Mouse (Mus musculus) heart, adult 2 months (tissue): ENCODE data around the gene 4930451I11Rik. TPM values are rescaled to one million over a fixed set of nuclear protein-coding genes. Genes with fewer than 3 reads are reported as not detected.

Source experiments
- DNase-seq, 2 experiments: peaks; one replicate each; pipeline ENCODE4 v3.0.0; 2021
- H3K27ac ChIP-seq: fragments of 200-600 bp; 2 replicates; pipeline ENCODE4 v1.8.1; 2022
- H3K27me3 ChIP-seq: fragments of 200-500 bp; 2 replicates; pipeline ENCODE4 v1.6.1; 2012; ENCODE audit warnings: mild to moderate bottlenecking, low read length, inconsistent platforms, mixed read lengths; ENCODE audit not compliant: control insufficient read depth, insufficient read depth
- H3K36me3 ChIP-seq: fragments of 200-500 bp; 2 replicates; pipeline ENCODE4 v1.6.1; 2012; ENCODE audit warnings: low read length, inconsistent platforms; ENCODE audit not compliant: control insufficient read depth, insufficient read depth
- H3K4me1 ChIP-seq: fragments of 200-500 bp; 2 replicates; pipeline ENCODE4 v1.6.1; 2011; ENCODE audit warnings: low read length; ENCODE audit not compliant: control insufficient read depth, insufficient read depth
- H3K4me3 ChIP-seq: fragments of 200-600 bp; 2 replicates; pipeline ENCODE4 v1.8.1; 2022
- H3K79me2 ChIP-seq: fragments of 200-500 bp; replicated peaks from 2 replicates; pipeline ENCODE4 v1.6.1; 2012; ENCODE audit warnings: mild to moderate bottlenecking, inconsistent platforms, low read length, moderate library complexity, mixed read lengths; ENCODE audit not compliant: control insufficient read depth, insufficient read depth
- H3K9ac ChIP-seq: fragments of 200-500 bp; 2 replicates; pipeline ENCODE4 v1.6.1; 2012; ENCODE audit warnings: low read depth, mild to moderate bottlenecking, control low read depth, inconsistent platforms, low read length, mixed read lengths
- CTCF ChIP-seq: fragments of 200-600 bp; IDR thresholded peaks from 2 replicates; pipeline ENCODE4 v1.8.1; 2022; ENCODE audit warnings: antibody characterized with exemption, mild to moderate bottlenecking, moderate library complexity
- EP300 ChIP-seq: fragments of 200-500 bp; IDR thresholded peaks from 2 replicates; pipeline ENCODE4 v1.6.1; 2011; ENCODE audit warnings: low read depth, low read length, control low read depth; ENCODE audit not compliant: insufficient read depth
- POLR2A ChIP-seq: fragments of 200-500 bp; IDR thresholded peaks from 2 replicates; pipeline ENCODE4 v1.6.1; 2011; ENCODE audit warnings: mild to moderate bottlenecking, low read depth, low read length, control low read depth; ENCODE audit not compliant: insufficient read depth
- WGBS: fragments of 180-500 bp; shearing (Covaris S2); methylation state at CpG from one replicate; pipeline ENCODE4 v1.1.7; 2018; 5-methylcytosine and 5-hydroxymethylcytosine counted together
- intact Hi-C: fragments of 180-260 bp; cut with DNase I; formaldehyde crosslinking; loops from one replicate; pipeline ENCODE4 v1.15.1; 2025
- polyA plus RNA-seq: library from polyadenylated mRNA; depleted of rRNA; stranded (reverse); fragments of >200 nt; gene quantifications from 2 replicates; pipeline ENCODE4 v1.2.3, GENCODE M21; 2012
- total RNA-seq, 2 experiments: library from RNA; stranded (reverse); gene quantifications; 2 replicates each; pipeline ENCODE4 v1.2.3; 2021

4930451I11Rik gene
- total and polyA plus RNA-seq, 3 experiments = not detected

DNA sequence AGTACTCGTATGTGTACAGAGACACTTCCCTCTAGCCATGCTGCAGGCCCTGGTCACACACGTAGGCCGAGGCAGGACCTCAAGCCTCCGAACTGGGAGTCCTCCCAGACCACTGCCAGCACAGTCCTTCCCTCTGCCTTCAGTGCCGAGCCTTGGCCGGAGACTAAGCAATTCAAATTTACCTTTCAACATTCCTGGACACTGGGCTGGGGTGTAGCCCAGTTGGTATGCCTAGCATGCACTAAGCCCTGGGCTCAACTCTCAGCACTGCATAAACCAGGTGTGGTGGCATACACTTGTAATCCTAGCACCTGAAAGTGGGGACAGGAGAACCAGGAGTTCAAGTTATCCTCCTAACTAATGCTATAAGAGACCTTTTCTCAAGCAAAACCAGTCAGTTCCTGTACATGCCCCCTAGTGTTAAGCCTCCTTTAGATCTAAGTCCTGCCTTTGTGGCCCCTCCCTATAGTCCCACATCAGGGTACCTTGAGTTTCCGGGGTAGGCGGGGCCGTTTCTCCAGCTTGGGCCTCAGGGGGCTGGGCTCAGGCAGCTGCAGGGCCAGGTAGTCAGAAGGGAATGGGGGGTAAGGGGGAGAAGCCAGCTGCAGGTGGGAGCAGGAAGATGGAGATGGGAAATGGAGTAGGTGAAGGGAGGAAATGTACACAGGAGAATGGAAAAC lies 25.4 kb upstream of the 4930451I11Rik start:
- WGBS = 78% methylated on average over 9 of the region's 9 CpGs
- Histone ChIP-seq H3K4me3 (no peak overlapping the region), H3K27me3 (no peaks in the 10 kb centered on the region), H3K79me2 (no peaks in the 10 kb centered on the region), H3K27ac (no peak overlapping the region), H3K4me1 (peaks cover 3% of the 10 kb centered on the region), H3K36me3 (no peaks in the 10 kb centered on the region), H3K9ac (no peak overlapping the region)
- intact Hi-C loops = no loop called here
- TF ChIP-seq POLR2A = no peak
- TF ChIP-seq CTCF = no peak
- no peak for TF ChIP-seq EP300
- no peak for DNase-seq

DNA sequence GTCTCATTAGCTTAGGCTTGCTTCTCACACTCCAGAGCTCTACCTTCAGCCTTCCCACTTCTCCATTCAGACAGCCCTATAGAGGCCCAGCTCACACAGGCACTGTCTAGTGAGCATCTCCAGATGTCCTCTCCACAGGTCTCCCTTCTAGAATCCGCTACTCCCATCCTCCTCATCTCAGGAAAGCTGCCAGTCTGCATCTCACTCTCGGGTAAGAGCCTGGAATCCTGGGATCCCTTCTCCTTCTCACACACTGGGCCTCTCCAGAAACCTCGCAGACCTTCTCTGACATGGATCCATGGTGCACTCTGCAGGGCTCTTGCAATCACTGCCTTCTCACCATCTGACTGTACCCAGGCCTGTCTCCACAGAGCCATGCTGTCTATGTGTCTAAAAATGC lies 24.2 kb upstream of the 4930451I11Rik start:
- TF ChIP-seq POLR2A (no peak), EP300 (no peak), CTCF (no peak)
- WGBS = 87% methylated on average over 3 of the region's 3 CpGs
- Histone ChIP-seq H3K4me1 (no peaks in the 10 kb centered on the region), H3K27ac (no peak overlapping the region), H3K27me3 (no peaks in the 10 kb centered on the region), H3K36me3 (no peaks in the 10 kb centered on the region), H3K4me3 (no peak overlapping the region), H3K9ac (no peak overlapping the region), H3K79me2 (no peaks in the 10 kb centered on the region)
- intact Hi-C loops = no loop called here
- no peak for DNase-seq

DNA sequence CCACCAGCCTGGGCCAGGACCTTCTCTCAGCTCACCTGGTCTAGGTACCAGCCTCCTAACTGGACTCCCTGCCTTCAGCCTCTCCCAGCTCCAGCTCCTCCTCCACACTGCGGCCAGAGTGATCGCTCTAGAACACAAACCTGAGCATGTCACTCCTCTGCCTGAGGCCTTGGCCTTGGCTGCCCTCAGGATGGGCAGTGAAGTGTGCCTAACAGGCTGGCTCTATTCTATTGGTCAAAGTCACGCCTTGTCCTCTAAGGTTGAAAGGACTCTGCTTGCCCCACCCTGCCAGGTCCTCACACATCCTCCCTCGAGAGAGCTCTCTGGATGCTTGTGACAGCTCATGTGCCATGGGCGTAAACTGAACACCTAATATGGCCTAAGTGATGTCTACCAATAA lies 22.0 kb upstream of the 4930451I11Rik start:
- Histone ChIP-seq H3K9ac (no peak overlapping the region), H3K27me3 (peaks cover 5% of the 10 kb centered on the region), H3K36me3 (no peaks in the 10 kb centered on the region), H3K79me2 (no peaks in the 10 kb centered on the region), H3K27ac (no peak overlapping the region), H3K4me3 (no peak overlapping the region), H3K4me1 (no peaks in the 10 kb centered on the region)
- TF ChIP-seq EP300 (no peak), CTCF (no peak), POLR2A (no peak)
- DNase-seq = no peak
- intact Hi-C loops = no loop called here
- 84% methylated on average over 5 of the region's 5 CpGs for WGBS

DNA sequence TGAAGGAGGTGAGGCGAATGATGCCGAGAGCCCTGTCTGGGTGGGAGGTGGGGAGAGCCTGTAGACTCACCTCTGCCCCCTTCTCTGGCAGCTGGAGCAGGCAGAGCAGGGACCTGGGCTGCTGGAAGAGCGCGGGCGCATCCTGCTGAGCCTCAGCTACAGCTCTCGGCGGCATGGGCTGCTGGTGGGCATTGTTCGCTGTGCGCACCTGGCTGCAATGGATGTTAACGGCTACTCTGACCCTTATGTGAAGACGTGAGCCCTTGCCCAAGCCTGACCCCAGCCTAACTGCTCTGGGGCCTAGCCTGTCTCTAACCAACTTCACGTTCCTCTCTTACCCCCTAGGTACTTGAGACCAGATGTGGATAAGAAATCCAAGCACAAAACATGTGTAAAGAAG lies 19.8 kb upstream of the 4930451I11Rik start:
- intact Hi-C loops = no loop called here
- peaks cover 14% of the 10 kb centered on the region for H3K27me3 ChIP-seq
- no peak for DNase-seq

DNA sequence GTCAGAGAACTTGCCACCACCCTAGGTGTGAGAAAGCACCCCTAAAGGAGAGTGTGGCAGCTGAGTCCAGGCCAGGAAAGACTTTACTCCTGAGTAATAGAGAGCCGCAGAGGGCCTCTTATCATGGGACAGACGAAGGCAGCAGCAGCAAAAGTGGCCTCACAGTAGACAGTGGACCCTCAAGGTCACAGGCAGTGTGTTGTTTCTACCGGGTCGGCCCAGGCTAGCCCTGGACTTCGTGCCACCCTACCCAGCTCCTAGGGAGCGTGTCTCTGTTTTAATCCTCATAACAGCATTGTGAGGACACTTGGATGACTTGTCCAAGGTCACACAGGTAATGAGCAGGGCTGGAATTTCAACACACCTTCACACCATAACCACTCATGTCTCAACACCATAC lies 18.7 kb upstream of the 4930451I11Rik start:
- Histone ChIP-seq H3K4me3 (no peak overlapping the region), H3K36me3 (no peaks in the 10 kb centered on the region)

More for the DNA sequence above, 19.8 kb upstream of the 4930451I11Rik start:
- Histone ChIP-seq H3K9ac (no peak overlapping the region), H3K79me2 (no peaks in the 10 kb centered on the region), H3K4me3 (no peak overlapping the region), H3K4me1 (no peaks in the 10 kb centered on the region), H3K36me3 (no peaks in the 10 kb centered on the region), H3K27ac (no peak overlapping the region)
- WGBS = 54% methylated on average over 12 of the region's 12 CpGs
- TF ChIP-seq EP300 (no peak), CTCF (no peak), POLR2A (no peak)

DNA sequence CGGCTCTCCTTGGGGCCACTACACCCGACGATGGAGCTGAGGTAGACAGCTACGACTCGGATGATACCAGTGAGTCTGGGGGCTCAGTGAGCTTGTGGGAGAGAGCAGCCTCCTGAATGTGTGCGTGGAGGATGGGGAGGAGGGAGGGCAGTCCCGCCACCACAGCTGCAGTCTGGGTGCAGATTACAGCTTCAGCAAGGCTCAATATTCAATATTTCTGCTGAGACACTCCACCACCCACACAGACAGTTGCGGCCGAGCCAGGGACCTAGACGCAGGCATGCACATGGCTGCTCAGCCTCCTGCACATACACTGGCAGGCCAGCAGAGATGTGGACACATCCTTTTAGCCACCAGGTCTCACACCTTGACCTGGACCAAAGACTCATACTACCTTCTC lies 17.4 kb upstream of the 4930451I11Rik start:
- peaks cover 14% of the 10 kb centered on the region for H3K27me3 ChIP-seq
- intact Hi-C loops = loop anchor here (1.0 kb wide), 1 partner anchor 19 kb away; no protein-coding TSS in a partner anchor
- DNase-seq = no peak
- no peak overlapping the region for H3K4me3 ChIP-seq
- H3K27ac ChIP-seq = no peak overlapping the region
- no peaks in the 10 kb centered on the region for H3K79me2 ChIP-seq
- H3K36me3 ChIP-seq = no peaks in the 10 kb centered on the region
- 33% methylated on average over 10 of the region's 10 CpGs for WGBS
- no peak for TF ChIP-seq EP300
- no peaks in the 10 kb centered on the region for H3K4me1 ChIP-seq
- H3K9ac ChIP-seq = no peak overlapping the region

More for the DNA sequence above, 18.7 kb upstream of the 4930451I11Rik start:
- no peaks in the 10 kb centered on the region for H3K79me2 ChIP-seq
- no peaks in the 10 kb centered on the region for H3K4me1 ChIP-seq
- peaks cover 14% of the 10 kb centered on the region for H3K27me3 ChIP-seq
- 63% methylated on average over 6 of the region's 6 CpGs for WGBS
- intact Hi-C loops = no loop called here
- TF ChIP-seq CTCF (no peak), POLR2A (no peak), EP300 (no peak)
- no peak overlapping the region for H3K9ac ChIP-seq
- no peak for DNase-seq
- no peak overlapping the region for H3K27ac ChIP-seq
